Mouse (Mus musculus): ENCODE results near the gene A930017K11Rik. TPM values are rescaled to one million over a fixed set of nuclear protein-coding genes. Genes with fewer than 3 reads are reported as not detected.

A930017K11Rik gene
- polyA plus RNA-seq, 1 experiment from 2014 or later, result 0.28 TPM

DNA sequence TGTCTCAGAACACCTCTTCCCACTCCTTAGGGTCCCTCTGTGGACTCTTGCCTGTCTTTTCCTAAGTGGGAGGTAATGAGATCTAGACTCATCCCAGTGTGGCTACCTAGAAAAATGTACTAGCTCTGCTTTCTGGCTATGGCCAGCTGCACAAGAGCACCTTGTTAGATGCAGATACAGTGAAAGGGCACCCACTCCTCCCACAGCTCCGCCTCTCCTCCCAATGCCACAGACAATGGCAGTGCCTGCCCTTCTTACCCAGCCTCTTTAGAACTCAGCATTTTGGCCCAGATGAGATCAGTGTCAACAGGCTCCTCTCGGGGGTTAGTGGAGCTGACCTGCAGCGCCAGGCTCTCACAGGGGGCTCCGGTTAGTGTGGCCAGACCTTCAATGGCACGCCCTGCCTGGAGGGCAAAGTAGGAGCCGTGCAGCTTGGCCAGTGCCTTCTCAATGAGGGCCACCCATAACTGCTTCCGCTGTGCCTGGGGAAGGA is 10.1 kb upstream of the A930017K11Rik start:
- Histone ChIP-seq H3K27me3 (replicated peaks; ENCODE audit: control insufficient read depth, insufficient read depth, low read length) (no peaks in the 10 kb centered on the region), H3K36me3 (ENCODE audit: control insufficient read depth, insufficient read depth, low read length) (peaks cover 61% of the 10 kb centered on the region), H3K9ac (ENCODE audit: low read length) (no peak overlapping the region), H3K4me2 (ENCODE audit: low read length) (no peak overlapping the region), H3K4me1 (replicated peaks; ENCODE audit: control insufficient read depth, insufficient read depth, low read length) (peaks cover 3% of the 10 kb centered on the region; the same call in 1 of the 2 replicates), H3K4me3 (ENCODE audit: low read depth, low read length) (no peak overlapping the region), H3K9me3 (ENCODE audit: control insufficient read depth, low read length) (no peaks in the 10 kb centered on the region), H3K27ac (ENCODE audit: low read depth) (no peak overlapping the region)
- WGBS, result 94% methylated on average over 7 of the region's 7 CpGs
- ATAC-seq (replicated peaks; ENCODE audit: low FRiP score, low TSS enrichment, low read depth) (no peak), DNase-seq (ENCODE audit: low spot score) (no peak)

DNA sequence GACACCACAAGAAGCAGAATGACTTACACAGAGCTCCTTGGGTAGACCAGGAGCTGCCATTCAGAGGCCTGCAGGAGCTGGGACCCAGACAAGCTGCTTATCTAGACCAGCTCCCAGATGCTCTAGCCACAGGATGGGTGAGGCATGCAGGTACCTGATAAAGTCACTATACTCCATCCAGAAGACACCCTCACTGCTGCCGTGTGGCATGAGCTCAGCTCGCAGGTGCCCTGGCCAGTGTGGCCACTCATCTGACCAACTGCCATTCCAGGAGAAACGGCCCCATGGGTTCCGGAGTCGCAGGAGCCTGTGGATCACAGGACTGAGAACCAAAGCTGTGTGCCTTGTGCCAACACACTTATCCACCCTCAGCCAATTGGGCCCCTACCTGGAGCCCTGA is 9.2 kb upstream of the A930017K11Rik start:
- DNase-seq (ENCODE audit: low spot score), result no peak
- Histone ChIP-seq H3K36me3 (ENCODE audit: control insufficient read depth, insufficient read depth, low read length) (peaks cover 65% of the 10 kb centered on the region), H3K4me1 (replicated peaks; ENCODE audit: control insufficient read depth, insufficient read depth, low read length) (no peaks in the 10 kb centered on the region), H3K9me3 (ENCODE audit: control insufficient read depth, low read length) (no peaks in the 10 kb centered on the region), H3K9ac (ENCODE audit: low read length) (no peak overlapping the region), H3K27me3 (replicated peaks; ENCODE audit: control insufficient read depth, insufficient read depth, low read length) (no peaks in the 10 kb centered on the region), H3K4me2 (ENCODE audit: low read length) (no peak overlapping the region), H3K27ac (ENCODE audit: low read depth) (no peak overlapping the region), H3K4me3 (ENCODE audit: low read depth, low read length) (no peak overlapping the region)
- no peak for ATAC-seq (replicated peaks; ENCODE audit: low FRiP score, low TSS enrichment, low read depth)
- 98% methylated on average over 5 of the region's 5 CpGs for WGBS

DNA sequence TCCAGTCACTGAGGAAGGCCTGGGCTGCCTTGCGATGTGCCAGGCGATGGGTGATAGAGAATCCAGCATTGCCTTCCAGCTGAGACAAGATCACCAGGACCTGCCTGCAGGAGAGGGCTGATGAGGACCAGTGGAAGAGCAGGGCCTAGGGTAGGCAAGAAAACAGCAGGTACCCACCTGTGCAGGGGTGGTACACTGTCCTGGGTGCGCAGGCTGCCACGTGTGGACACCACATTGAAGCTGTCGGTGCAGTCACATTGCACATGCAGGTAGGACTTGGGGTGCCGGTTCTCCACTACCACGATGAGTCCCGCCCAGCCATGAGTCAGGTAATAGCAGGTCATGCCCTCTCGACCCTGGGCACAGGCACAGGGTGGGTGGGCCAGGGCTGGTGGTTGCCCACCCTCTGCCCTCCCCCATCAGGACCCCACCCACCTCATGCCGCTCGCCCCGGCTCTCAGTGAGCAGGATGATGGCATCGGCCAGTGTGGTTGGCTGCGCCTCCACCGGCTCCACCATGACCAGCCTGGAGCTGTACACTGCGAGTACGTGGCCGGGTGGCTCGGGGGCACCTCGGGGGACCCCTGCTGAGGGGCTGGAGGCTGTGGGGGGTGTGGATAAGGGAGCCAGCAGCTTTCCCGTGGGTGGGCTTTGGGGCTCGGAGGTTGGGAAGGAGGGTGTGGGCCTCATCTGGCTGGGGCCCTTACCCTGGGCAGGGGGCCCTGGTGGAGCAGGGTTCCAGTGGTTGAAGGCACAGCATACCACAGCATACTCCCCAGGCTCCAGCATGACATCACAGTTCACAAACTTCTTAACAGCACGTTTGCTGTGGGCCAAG is 7.5 kb upstream of the A930017K11Rik start:
- no peak overlapping the region for H3K27ac ChIP-seq (ENCODE audit: low read depth)
- H3K9me3 ChIP-seq (ENCODE audit: control insufficient read depth, low read length), result no peaks in the 10 kb centered on the region
- H3K4me1 ChIP-seq (replicated peaks; ENCODE audit: control insufficient read depth, insufficient read depth, low read length), result no peaks in the 10 kb centered on the region
- H3K4me3 ChIP-seq (ENCODE audit: low read depth, low read length), result no peak overlapping the region
- ATAC-seq (replicated peaks; ENCODE audit: low FRiP score, low TSS enrichment, low read depth) (no peak), DNase-seq (ENCODE audit: low spot score) (no peak)
- no peak overlapping the region for H3K4me2 ChIP-seq (ENCODE audit: low read length)
- no peak overlapping the region for H3K9ac ChIP-seq (ENCODE audit: low read length)
- 90% methylated on average over 23 of the region's 23 CpGs for whole genome bisulfite sequencing
- peaks cover 65% of the 10 kb centered on the region for H3K36me3 ChIP-seq (ENCODE audit: control insufficient read depth, insufficient read depth, low read length)
- no peaks in the 10 kb centered on the region for H3K27me3 ChIP-seq (replicated peaks; ENCODE audit: control insufficient read depth, insufficient read depth, low read length)

DNA sequence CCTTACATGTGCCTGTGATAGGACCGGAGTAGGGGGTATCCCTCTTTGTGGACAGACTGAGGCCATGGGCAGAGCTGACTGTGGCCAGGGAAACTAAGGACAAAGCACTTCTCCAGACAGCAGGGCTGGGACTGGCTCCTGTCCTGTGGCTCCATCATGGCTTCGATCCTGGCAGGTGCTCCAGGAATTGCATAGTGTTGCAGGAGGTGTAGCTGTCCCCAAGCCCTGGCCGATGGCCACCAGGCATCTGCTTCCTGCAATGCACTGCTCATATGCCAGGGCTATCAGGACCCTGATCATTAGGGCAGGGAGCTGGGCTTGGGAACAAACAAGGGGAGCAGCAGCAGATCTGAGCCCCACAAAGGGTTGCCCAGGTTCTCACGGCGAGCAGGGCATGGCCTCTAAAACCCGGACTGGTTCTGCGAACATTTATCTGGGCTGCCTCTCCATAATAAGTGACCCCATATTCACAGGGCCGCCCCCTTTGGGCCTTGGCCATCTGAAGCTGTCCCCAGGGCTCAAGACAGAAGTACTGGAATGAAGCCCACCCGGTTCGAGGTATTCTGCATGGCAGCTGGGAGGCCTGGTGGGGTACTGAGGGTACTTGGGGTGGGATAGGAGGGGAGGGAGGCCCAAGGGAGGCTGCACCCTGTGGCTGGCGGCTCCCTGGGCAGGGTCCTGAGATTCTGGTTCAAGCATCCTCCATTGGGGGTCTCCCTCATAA is 6.6 kb upstream of the A930017K11Rik start:
- Histone ChIP-seq H3K9me3 (ENCODE audit: control insufficient read depth, low read length) (no peaks in the 10 kb centered on the region), H3K27me3 (replicated peaks; ENCODE audit: control insufficient read depth, insufficient read depth, low read length) (peaks cover 2% of the 10 kb centered on the region; the same call in 1 of the 2 replicates), H3K4me1 (replicated peaks; ENCODE audit: control insufficient read depth, insufficient read depth, low read length) (no peaks in the 10 kb centered on the region), H3K4me3 (ENCODE audit: low read depth, low read length) (no peak overlapping the region), H3K4me2 (ENCODE audit: low read length) (no peak overlapping the region), H3K27ac (ENCODE audit: low read depth) (no peak overlapping the region), H3K36me3 (ENCODE audit: control insufficient read depth, insufficient read depth, low read length) (peaks cover 58% of the 10 kb centered on the region), H3K9ac (ENCODE audit: low read length) (no peak overlapping the region)
- ATAC-seq (replicated peaks; ENCODE audit: low FRiP score, low TSS enrichment, low read depth), result no peak
- DNase-seq (ENCODE audit: low spot score), result no peak
- 95% methylated on average over 11 of the region's 11 CpGs for WGBS

DNA sequence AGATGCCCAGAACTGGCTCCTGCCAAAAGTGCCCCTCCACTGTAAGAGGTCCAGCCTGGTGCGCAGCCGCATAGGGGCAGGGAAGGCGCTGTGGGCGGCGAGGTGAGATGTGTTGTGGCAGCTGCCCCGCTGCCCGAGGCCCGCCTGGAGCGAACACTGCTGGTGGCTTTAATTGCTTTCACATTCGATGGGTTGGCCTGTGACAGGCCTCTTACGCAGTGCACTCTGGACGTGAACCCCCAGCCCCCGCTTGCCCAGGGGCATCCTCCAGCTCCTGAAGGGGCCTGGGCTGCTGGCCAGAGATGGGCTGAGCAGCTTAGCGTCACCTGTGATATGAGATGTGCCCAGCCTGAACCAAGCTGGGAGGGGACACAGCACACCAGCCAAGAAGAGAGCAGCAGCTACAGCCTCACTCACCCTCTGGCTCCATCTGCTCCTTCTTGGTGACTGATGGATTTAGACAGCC is 5.3 kb upstream of the A930017K11Rik start:
- no peaks in the 10 kb centered on the region for H3K4me1 ChIP-seq (replicated peaks; ENCODE audit: control insufficient read depth, insufficient read depth, low read length)
- H3K27ac ChIP-seq (ENCODE audit: low read depth), result no peak overlapping the region
- H3K9me3 ChIP-seq (ENCODE audit: control insufficient read depth, low read length), result no peaks in the 10 kb centered on the region
- no peak overlapping the region for H3K4me2 ChIP-seq (ENCODE audit: low read length)
- H3K4me3 ChIP-seq (ENCODE audit: low read depth, low read length), result no peak overlapping the region
- 88% methylated on average over 14 of the region's 14 CpGs for WGBS
- peaks cover 14% of the 10 kb centered on the region for H3K27me3 ChIP-seq (replicated peaks; ENCODE audit: control insufficient read depth, insufficient read depth, low read length)
- DNase-seq (ENCODE audit: low spot score) (no peak), ATAC-seq (replicated peaks; ENCODE audit: low FRiP score, low TSS enrichment, low read depth) (no peak)
- peaks cover 47% of the 10 kb centered on the region for H3K36me3 ChIP-seq (ENCODE audit: control insufficient read depth, insufficient read depth, low read length)
- H3K9ac ChIP-seq (ENCODE audit: low read length), result no peak overlapping the region

DNA sequence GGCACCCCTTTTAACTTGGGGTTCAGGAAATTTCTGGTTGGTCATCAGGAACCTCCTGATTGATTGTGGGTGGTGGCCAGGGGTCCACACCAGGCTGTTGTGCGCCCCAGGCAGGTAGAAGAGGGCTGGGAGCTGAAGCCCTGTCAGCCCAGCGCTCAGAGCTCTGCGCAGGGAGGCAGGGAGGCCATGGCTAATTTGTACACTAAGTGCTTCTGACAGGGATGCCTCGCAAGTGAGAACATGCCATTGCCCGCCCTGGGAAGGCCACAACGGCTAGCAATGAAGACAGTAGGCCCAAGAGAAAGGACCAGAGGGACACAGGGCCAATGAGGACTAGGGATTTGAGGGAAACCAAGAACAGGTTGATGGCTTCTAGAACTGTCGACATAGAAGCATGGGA is 4.3 kb upstream of the A930017K11Rik start:
- Histone ChIP-seq H3K4me2 (ENCODE audit: low read length) (no peak overlapping the region), H3K27me3 (replicated peaks; ENCODE audit: control insufficient read depth, insufficient read depth, low read length) (peaks cover 24% of the 10 kb centered on the region), H3K9me3 (ENCODE audit: control insufficient read depth, low read length) (no peaks in the 10 kb centered on the region), H3K4me1 (replicated peaks; ENCODE audit: control insufficient read depth, insufficient read depth, low read length) (peaks cover 5% of the 10 kb centered on the region; the same call in 1 of the 2 replicates), H3K4me3 (ENCODE audit: low read depth, low read length) (no peak overlapping the region), H3K36me3 (ENCODE audit: control insufficient read depth, insufficient read depth, low read length) (peaks cover 38% of the 10 kb centered on the region), H3K9ac (ENCODE audit: low read length) (no peak overlapping the region), H3K27ac (ENCODE audit: low read depth) (no peak overlapping the region)
- no peak for ATAC-seq (replicated peaks; ENCODE audit: low FRiP score, low TSS enrichment, low read depth)
- 79% methylated on average over 7 of the region's 7 CpGs for WGBS
- no peak for DNase-seq (ENCODE audit: low spot score)

DNA sequence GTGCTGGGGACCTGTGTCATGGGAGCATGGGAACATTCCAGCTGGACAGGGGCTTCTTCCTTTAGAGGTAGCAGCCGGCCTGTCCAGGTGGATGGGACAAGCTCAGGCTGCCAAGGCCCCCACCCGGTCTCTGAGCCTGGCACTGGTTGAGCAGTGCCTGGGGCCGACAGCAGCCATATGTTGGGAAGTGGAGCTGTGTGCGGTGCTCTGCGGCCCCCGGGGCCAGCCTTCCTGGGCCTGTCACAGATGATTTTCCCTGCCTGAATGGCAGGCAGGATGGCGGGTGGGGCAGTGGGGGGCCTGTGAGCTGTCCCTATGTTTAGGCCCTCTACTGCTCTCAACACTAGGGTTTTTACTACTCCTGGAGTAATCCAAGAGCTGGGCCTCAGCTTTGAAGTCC is 3.8 kb upstream of the A930017K11Rik start:
- no peak overlapping the region for H3K9ac ChIP-seq (ENCODE audit: low read length)
- no peak overlapping the region for H3K4me2 ChIP-seq (ENCODE audit: low read length)
- DNase-seq (ENCODE audit: low spot score) (no peak), ATAC-seq (replicated peaks; ENCODE audit: low FRiP score, low TSS enrichment, low read depth) (no peak)
- peaks cover 5% of the 10 kb centered on the region; the same call in 1 of the 2 replicates for H3K4me1 ChIP-seq (replicated peaks; ENCODE audit: control insufficient read depth, insufficient read depth, low read length)
- H3K36me3 ChIP-seq (ENCODE audit: control insufficient read depth, insufficient read depth, low read length), result peaks cover 35% of the 10 kb centered on the region
- peaks cover 28% of the 10 kb centered on the region for H3K27me3 ChIP-seq (replicated peaks; ENCODE audit: control insufficient read depth, insufficient read depth, low read length)
- no peaks in the 10 kb centered on the region for H3K9me3 ChIP-seq (ENCODE audit: control insufficient read depth, low read length)
- H3K4me3 ChIP-seq (ENCODE audit: low read depth, low read length), result no peak overlapping the region
- 79% methylated on average over 6 of the region's 7 CpGs for WGBS
- H3K27ac ChIP-seq (ENCODE audit: low read depth), result no peak overlapping the region

DNA sequence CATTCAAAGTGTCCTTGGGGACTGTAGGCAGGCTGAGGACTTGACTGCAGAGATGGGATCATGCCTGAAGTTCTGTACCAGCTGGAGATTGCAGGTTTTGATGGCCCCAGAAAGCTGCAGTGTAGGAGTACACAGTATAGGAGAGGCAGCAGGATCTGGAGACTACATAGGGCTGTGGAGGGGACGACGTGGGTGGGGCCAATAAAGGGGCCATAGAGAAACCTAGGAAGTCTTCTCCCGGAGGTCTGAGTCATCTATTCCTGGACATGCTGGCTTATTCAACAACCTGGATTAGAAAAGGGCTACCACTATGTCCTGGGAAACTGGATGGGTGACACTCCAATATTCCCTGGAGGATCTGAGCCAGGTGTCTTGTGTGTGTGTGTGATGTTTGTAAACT is 3.4 kb upstream of the A930017K11Rik start:
- Histone ChIP-seq H3K9me3 (ENCODE audit: control insufficient read depth, low read length) (no peaks in the 10 kb centered on the region), H3K27ac (ENCODE audit: low read depth) (no peak overlapping the region), H3K4me3 (ENCODE audit: low read depth, low read length) (no peak overlapping the region), H3K4me1 (replicated peaks; ENCODE audit: control insufficient read depth, insufficient read depth, low read length) (peaks cover 5% of the 10 kb centered on the region; the same call in 1 of the 2 replicates), H3K9ac (ENCODE audit: low read length) (no peak overlapping the region), H3K27me3 (replicated peaks; ENCODE audit: control insufficient read depth, insufficient read depth, low read length) (peaks cover 33% of the 10 kb centered on the region), H3K36me3 (ENCODE audit: control insufficient read depth, insufficient read depth, low read length) (peaks cover 34% of the 10 kb centered on the region), H3K4me2 (ENCODE audit: low read length) (no peak overlapping the region)
- ATAC-seq (replicated peaks; ENCODE audit: low FRiP score, low TSS enrichment, low read depth) (no peak), DNase-seq (ENCODE audit: low spot score) (no peak)
- 51% methylated on average over 3 of the region's 3 CpGs for WGBS
